In genomic region chr8:89658998-89659944, GRCm38 (mm10) we compare ENCODE assay signal across 15 mouse cellular contexts.
DNase-seq lines count a peak whose midpoint lies in the region; ATAC-seq and TF ChIP-seq lines count a peak whose summit lies in the region.
"Had no signal": no experiment of that assay in that cellular context is flagged by ENCODE, and none has a peak within 500 bp of the region (broad histone marks: within the 10 kb centered on the region; RNA-seq: fewer than 3 reads in every experiment).

No protein-coding gene starts in this region.

- H3K4me3 ChIP-seq in kidney, embryonic 14.5 days (ENCODE audit: low read length): no peak overlapping the region
- no peak overlapping the region for H3K4me3 ChIP-seq in embryonic facial prominence, embryonic 10.5 days
- H3K4me3 ChIP-seq in limb, embryonic 14.5 days (replicated peaks; ENCODE audit: low read length): no peak overlapping the region

- H3K4me2 ChIP-seq in kidney, embryonic 14.5 days (replicated peaks; ENCODE audit: low read depth, low read length): peak overlapping the region; percentile 25; the same call in 1 of the 2 replicates
- peak overlapping the region; percentile 15; the same call in 1 of the 2 replicates for H3K4me2 ChIP-seq in limb, embryonic 14.5 days (replicated peaks; ENCODE audit: low read depth, low read length, severe bottlenecking)

- 9% methylated on average over 14 of the region's 14 CpGs for WGBS in kidney, embryonic 14.5 days
- 24% methylated on average over 14 of the region's 14 CpGs for WGBS in embryonic facial prominence, embryonic 10.5 days
- 11% methylated on average over 14 of the region's 14 CpGs for WGBS in limb, embryonic 14.5 days

- DNase-seq in kidney, adult 18-20 months: no peak
- peak; percentile 48 for DNase-seq in embryo, embryonic 10.5 days (ENCODE audit: low spot score)
- DNase-seq in embryonic facial prominence, embryonic 10.5 days (ENCODE audit: low spot score): peak; percentile 12
- no peak for DNase-seq in limb, embryonic 14.5 days (ENCODE audit: low spot score)
- DNase-seq in ovary, postnatal 14 days (ENCODE audit: low spot score): no peak
- no peak for DNase-seq in layer of hippocampus, adult 9-11 months
- DNase-seq: cerebellum, postnatal 14 days; forebrain, postnatal 0 days; gastrocnemius, postnatal 25 days; heart, postnatal 36 days; lung, adult 18-20 months; thymus, postnatal 25 days had no signal

- H3K9ac ChIP-seq in kidney, embryonic 14.5 days (ENCODE audit: low read depth, low read length): no peak overlapping the region
- H3K9ac ChIP-seq in limb, embryonic 14.5 days (ENCODE audit: low read depth, low read length, severe bottlenecking): no peak overlapping the region
- H3K9ac ChIP-seq: forebrain, postnatal 0 days had no signal

- no peaks in the 10 kb centered on the region for H3K27me3 ChIP-seq in kidney, embryonic 14.5 days (ENCODE audit: control insufficient read depth, insufficient read depth, low read length)
- H3K27me3 ChIP-seq in embryonic facial prominence, embryonic 10.5 days (replicated peaks; ENCODE audit: low read depth, poor library complexity, severe bottlenecking): peaks cover 14% of the 10 kb centered on the region
- H3K27me3 ChIP-seq in limb, embryonic 14.5 days (ENCODE audit: control insufficient read depth, insufficient read depth, low read length): 0 out of 2 replicates have a peak, but pooled peaks cover 9% of the 10 kb centered on the region

- H3K9me3 ChIP-seq in kidney, embryonic 14.5 days (ENCODE audit: control insufficient read depth, low read length): no peaks in the 10 kb centered on the region
- H3K9me3 ChIP-seq in embryonic facial prominence, embryonic 10.5 days: no peaks in the 10 kb centered on the region
- H3K9me3 ChIP-seq in limb, embryonic 14.5 days (ENCODE audit: control insufficient read depth, low read length): no peaks in the 10 kb centered on the region

- H3K27ac ChIP-seq in kidney, embryonic 14.5 days (ENCODE audit: low read depth, low read length): peak overlapping the region; percentile 83
- no peak overlapping the region for H3K27ac ChIP-seq in embryonic facial prominence, embryonic 10.5 days (replicated peaks)
- no peak overlapping the region for H3K27ac ChIP-seq in limb, embryonic 14.5 days (replicated peaks; ENCODE audit: low read depth, low read length)

- TF ChIP-seq POLR2A in limb, embryonic 14.5 days (IDR thresholded peaks at IDR 0.05; ENCODE audit: borderline replicate concordance, extremely low read depth, insufficient read depth, insufficient read length): no peak

- no peaks in the 10 kb centered on the region for H3K36me3 ChIP-seq in kidney, embryonic 14.5 days (ENCODE audit: control insufficient read depth, insufficient read depth, low read length)
- no peaks in the 10 kb centered on the region for H3K36me3 ChIP-seq in embryonic facial prominence, embryonic 10.5 days (replicated peaks)
- H3K36me3 ChIP-seq in limb, embryonic 14.5 days (ENCODE audit: control insufficient read depth, insufficient read depth, low read length): no peaks in the 10 kb centered on the region

- peak; percentile 77 for ATAC-seq in kidney, embryonic 14.5 days (ENCODE audit: low FRiP score, low TSS enrichment)
- no peak for ATAC-seq in limb, embryonic 14.5 days (ENCODE audit: low FRiP score, low read depth)
- ATAC-seq: activated CD4-positive, CD25-positive, alpha-beta regulatory T cell, adult 4 months; forebrain, postnatal 0 days; inflammation-experienced regulatory T-cells, adult 6 months had no signal

- H3K4me1 ChIP-seq in kidney, embryonic 14.5 days (ENCODE audit: control insufficient read depth, insufficient read depth, low read length): peaks cover 25% of the 10 kb centered on the region; the same call in 1 of the 2 replicates
- H3K4me1 ChIP-seq in embryonic facial prominence, embryonic 10.5 days: peaks cover 21% of the 10 kb centered on the region
- H3K4me1 ChIP-seq in limb, embryonic 14.5 days (ENCODE audit: control insufficient read depth, insufficient read depth, low read length): peaks cover 9% of the 10 kb centered on the region

Comparison
In these comparisons a context has a peak if more than half of its experiments do, and no peak if none do; other contexts are left out.
1. DNase-seq: peak in embryo, embryonic 10.5 days (single experiment) and embryonic facial prominence, embryonic 10.5 days (single experiment); none in kidney, adult 18-20 months (single experiment), limb, embryonic 14.5 days (single experiment), ovary, postnatal 14 days (single experiment) and layer of hippocampus, adult 9-11 months (single experiment).